Mouse (Mus musculus): ENCODE data around the gene Ralgapa2. TPM values are rescaled to one million over a fixed set of nuclear protein-coding genes. Genes with fewer than 3 reads are reported as not detected.

The Ralgapa2 gene
- total RNA-seq, 2 experiments from 2014 or later = 17.0 to 20.6 TPM

- DNase-seq (ENCODE audit: low spot score in 2 of 2) = no peak
These were observed 150.2 kb downstream of the Ralgapa2 start for GRCm38 (mm10) chr2:146361969-146362368.

GRCm38 (mm10) chr2:146361076-146361475 lies 151.1 kb downstream of the Ralgapa2 start:
- DNase-seq (ENCODE audit: low spot score in 2 of 2) = no peak

- no peak for DNase-seq (ENCODE audit: low spot score in 2 of 2)
These were observed 152.5 kb downstream of the Ralgapa2 start for GRCm38 (mm10) chr2:146359676-146360075.

- no peak for DNase-seq (ENCODE audit: low spot score in 2 of 2)
These were observed 155.6 kb downstream of the Ralgapa2 start for GRCm38 (mm10) chr2:146356524-146356923.

- DNase-seq (ENCODE audit: low spot score in 2 of 2) = no peak
These were observed 161.9 kb downstream of the Ralgapa2 start for GRCm38 (mm10) chr2:146350230-146350629.

GRCm38 (mm10) chr2:146347942-146348341 lies 164.2 kb downstream of the Ralgapa2 start:
- no peak for DNase-seq (ENCODE audit: low spot score in 2 of 2)

GRCm38 (mm10) chr2:146340090-146340489 lies 172.1 kb downstream of the Ralgapa2 start:
- no peak for DNase-seq (ENCODE audit: low spot score in 2 of 2)

GRCm38 (mm10) chr2:146337540-146337939 lies 174.6 kb downstream of the Ralgapa2 start:
- DNase-seq (ENCODE audit: low spot score in 2 of 2) = no peak

GRCm38 (mm10) chr2:146331894-146332476 lies 180.2 kb downstream of the Ralgapa2 start:
- DNase-seq (ENCODE audit: low spot score in 2 of 2) = no peak

GRCm38 (mm10) chr2:146330772-146331281 lies 181.3 kb downstream of the Ralgapa2 start:
- no peak for DNase-seq (ENCODE audit: low spot score in 2 of 2)

GRCm38 (mm10) chr2:146330101-146330500 lies 182.0 kb downstream of the Ralgapa2 start:
- DNase-seq (ENCODE audit: low spot score in 2 of 2) = no peak

- no peak for DNase-seq (ENCODE audit: low spot score in 2 of 2)
These were observed 185.5 kb downstream of the Ralgapa2 start for GRCm38 (mm10) chr2:146326654-146327053.

- DNase-seq (ENCODE audit: low spot score in 2 of 2) = no peak
These were observed 187.0 kb downstream of the Ralgapa2 start for GRCm38 (mm10) chr2:146324907-146325715.

- DNase-seq (ENCODE audit: low spot score in 2 of 2) = no peak
These were observed 187.8 kb downstream of the Ralgapa2 start for GRCm38 (mm10) chr2:146324140-146324906.

- no peak for DNase-seq (ENCODE audit: low spot score in 2 of 2)
These were observed 188.6 kb downstream of the Ralgapa2 start for GRCm38 (mm10) chr2:146323528-146323927.

GRCm38 (mm10) chr2:146322770-146323169 lies 189.4 kb downstream of the Ralgapa2 start:
- no peak for DNase-seq (ENCODE audit: low spot score in 2 of 2)

- DNase-seq (ENCODE audit: low spot score in 2 of 2) = no peak
These were observed 190.1 kb downstream of the Ralgapa2 start for GRCm38 (mm10) chr2:146322019-146322418.

GRCm38 (mm10) chr2:146320666-146321065 lies 191.5 kb downstream of the Ralgapa2 start:
- DNase-seq (ENCODE audit: low spot score in 2 of 2) = no peak

- no peak for DNase-seq (ENCODE audit: low spot score in 2 of 2)
These were observed 197.4 kb downstream of the Ralgapa2 start for GRCm38 (mm10) chr2:146314751-146315150.

- no peak for DNase-seq (ENCODE audit: low spot score in 2 of 2)
These were observed 198.3 kb downstream of the Ralgapa2 start for GRCm38 (mm10) chr2:146313811-146314210.

- no peak for DNase-seq (ENCODE audit: low spot score in 2 of 2)
These were observed 201.4 kb downstream of the Ralgapa2 start for GRCm38 (mm10) chr2:146310760-146311159.

GRCm38 (mm10) chr2:146310291-146310690 lies 201.9 kb downstream of the Ralgapa2 start:
- no peak for DNase-seq (ENCODE audit: low spot score in 2 of 2)

Data from adrenal gland, postnatal 4 days (tissue).